ENCODE assay signal across 25 mouse cellular contexts in the genomic region with DNA sequence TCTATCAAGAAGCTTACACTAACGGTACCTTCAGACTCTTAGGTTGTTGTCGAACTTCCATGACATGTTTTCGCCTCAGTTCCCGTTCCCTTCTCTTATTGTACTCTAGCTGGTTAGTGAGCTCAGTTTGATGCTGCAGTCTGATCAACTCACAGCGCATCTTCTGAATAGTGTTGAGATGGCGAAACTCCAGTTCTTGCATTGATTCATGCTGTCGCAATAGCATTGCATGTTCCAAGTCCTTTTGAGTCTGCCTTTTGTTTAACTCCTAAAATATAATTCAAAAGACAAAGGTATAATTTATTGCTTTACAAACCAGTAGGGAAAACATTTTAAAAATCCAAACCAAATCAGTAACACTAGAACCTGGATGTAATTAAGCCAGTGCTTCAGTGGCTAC. TPM values are rescaled to one million over a fixed set of nuclear protein-coding genes. Genes with fewer than 3 reads are reported as not detected.
"Had no signal": no experiment of that assay in that cellular context is flagged by ENCODE, and none has a peak within 500 bp of the region (broad histone marks: within the 10 kb centered on the region; RNA-seq: fewer than 3 reads in every experiment).

No protein-coding gene starts in this region.

- H3K4me2 ChIP-seq: kidney, embryonic 15.5 days; limb, embryonic 13.5 days; liver, embryonic 11.5 days; liver, embryonic 15.5 days; midbrain, embryonic 11.5 days had no signal

- DNase-seq: kidney, adult 2 months; kidney, postnatal 14 days; kidney, postnatal 4 days; lung, adult 2 months; lung, postnatal 14 days; lung, postnatal 4 days; midbrain, embryonic 14.5 days; thymus, adult 2 months; thymus, postnatal 14 days; thymus, postnatal 4 days had no signal

- H3K9me3 ChIP-seq: kidney, embryonic 15.5 days; limb, embryonic 10.5 days; limb, embryonic 13.5 days; liver, embryonic 15.5 days had no signal

- H3K4me1 ChIP-seq: kidney, embryonic 15.5 days; limb, embryonic 10.5 days; limb, embryonic 13.5 days; liver, embryonic 15.5 days had no signal

- H3K27ac ChIP-seq: kidney, embryonic 15.5 days; limb, embryonic 10.5 days; limb, embryonic 13.5 days; liver, embryonic 15.5 days; stomach, postnatal 0 days had no signal

- H3K27me3 ChIP-seq: kidney, embryonic 15.5 days; limb, embryonic 13.5 days; liver, embryonic 15.5 days had no signal

- H3K9ac ChIP-seq: kidney, embryonic 15.5 days; limb, embryonic 13.5 days; liver, embryonic 15.5 days had no signal

- H3K4me3 ChIP-seq: kidney, embryonic 15.5 days; limb, embryonic 10.5 days; limb, embryonic 13.5 days; liver, embryonic 15.5 days had no signal

RNA-seq across cellular contexts. Expression of a gene that starts 26.3 kb away (rescaled TPM):
- total RNA-seq: layer of hippocampus, adult 18-20 months; layer of hippocampus, postnatal 14 days; left cerebral cortex, postnatal 25 days; midbrain, postnatal 0 days had no signal
- polyA plus RNA-seq: kidney, adult 2 months; limb, embryonic 13.5 days; liver, embryonic 11.5 days; lung, embryonic 16.5 days; midbrain, embryonic 14.5 days; midbrain, postnatal 0 days; neural tube, embryonic 11.5 days; neural tube, embryonic 14.5 days; stomach, embryonic 14.5 days had no signal
